Mouse (Mus musculus): ENCODE measurements around the gene Pygo2. TPM values are rescaled to one million over a fixed set of nuclear protein-coding genes. Genes with fewer than 3 reads are reported as not detected.
A peak's percentile ranks its signal among the peaks of the same experiment; 100 is the strongest.

Gene Pygo2
- polyA plus RNA-seq, 1 experiment from 2014 or later = 43.4 TPM

- H3K4me2 ChIP-seq (replicated peaks) = no peak overlapping the region
- H3K9ac ChIP-seq (replicated peaks) = peak overlapping the region; percentile 32; the same call in 1 of the 2 replicates
- no peak overlapping the region; the same call in 1 of the 2 replicates for H3K27ac ChIP-seq
- no peak for ATAC-seq
- 85% methylated on average over 1 of the region's 1 CpGs for WGBS
- H3K36me3 ChIP-seq = no peaks in the 10 kb centered on the region
- no peaks in the 10 kb centered on the region for H3K9me3 ChIP-seq
- H3K4me1 ChIP-seq (replicated peaks) = peaks cover 12% of the 10 kb centered on the region; the same call in 1 of the 2 replicates
- no peak overlapping the region for H3K4me3 ChIP-seq (replicated peaks)
- H3K27me3 ChIP-seq = no peaks in the 10 kb centered on the region
Measured at GRCm38 (mm10) chr3:89451916-89452315, 21.9 kb downstream of the Pygo2 start.

- H3K4me2 ChIP-seq (replicated peaks) = no peak within 1 kb of the TSS
- WGBS = 63% methylated on average over 10 of the region's 10 CpGs
Measured at GRCm38 (mm10) chr3:89454401-89455177, 24.6 kb downstream of the Pygo2 start, which contains the start of gene Pmvk. TSS of gene Pmvk (plus strand) at chr3:89454541.

GRCm38 (mm10) chr3:89455786-89456285 lies 25.8 kb downstream of the Pygo2 start:
- WGBS = 47% methylated on average over 1 of the region's 1 CpGs
- Histone ChIP-seq H3K9ac (replicated peaks) (no peak overlapping the region), H3K9me3 (no peaks in the 10 kb centered on the region), H3K4me1 (replicated peaks) (peaks cover 26% of the 10 kb centered on the region), H3K4me2 (replicated peaks) (no peak overlapping the region), H3K4me3 (replicated peaks) (no peak overlapping the region), H3K27ac (no peak overlapping the region), H3K27me3 (no peaks in the 10 kb centered on the region), H3K36me3 (no peaks in the 10 kb centered on the region)
- no peak for ATAC-seq

More at GRCm38 (mm10) chr3:89454401-89455177, 24.6 kb downstream of the Pygo2 start, which contains the start of gene Pmvk:
- no peak within 1 kb of the TSS for H3K4me3 ChIP-seq (replicated peaks)
- H3K4me1 ChIP-seq (replicated peaks) = peaks cover 16% of the 10 kb centered on the region
- no peaks in the 10 kb centered on the region for H3K27me3 ChIP-seq
- no peak for ATAC-seq
- no peak within 1 kb of the TSS for H3K9ac ChIP-seq (replicated peaks)
- H3K27ac ChIP-seq = no peak within 1 kb of the TSS
- no peaks in the 10 kb centered on the region for H3K36me3 ChIP-seq
- no peaks in the 10 kb centered on the region for H3K9me3 ChIP-seq

GRCm38 (mm10) chr3:89456726-89457665 lies 27.0 kb downstream of the Pygo2 start:
- Histone ChIP-seq H3K27me3 (no peaks in the 10 kb centered on the region), H3K27ac (no peak overlapping the region), H3K9me3 (no peaks in the 10 kb centered on the region), H3K4me1 (replicated peaks) (peaks cover 19% of the 10 kb centered on the region), H3K9ac (replicated peaks) (no peak overlapping the region), H3K4me3 (replicated peaks) (no peak overlapping the region), H3K36me3 (peaks cover 7% of the 10 kb centered on the region), H3K4me2 (replicated peaks) (no peak overlapping the region)
- WGBS = 28% methylated on average over 10 of the region's 10 CpGs
- no peak for ATAC-seq

- ATAC-seq = peak; percentile 43
- Histone ChIP-seq H3K36me3 (peaks cover 11% of the 10 kb centered on the region), H3K4me3 (replicated peaks) (peak overlapping the region; percentile 68), H3K9ac (replicated peaks) (no peak overlapping the region), H3K27ac (peak overlapping the region; percentile 44; the same call in 1 of the 2 replicates), H3K27me3 (no peaks in the 10 kb centered on the region), H3K4me1 (replicated peaks) (peaks cover 16% of the 10 kb centered on the region), H3K9me3 (no peaks in the 10 kb centered on the region), H3K4me2 (replicated peaks) (peak overlapping the region; percentile 72)
- WGBS = 44% methylated on average over 13 of the region's 13 CpGs
Measured at GRCm38 (mm10) chr3:89458372-89458964, 28.5 kb downstream of the Pygo2 start.

GRCm38 (mm10) chr3:89458965-89459807 lies 29.2 kb downstream of the Pygo2 start:
- WGBS = 1% methylated on average over 34 of the region's 36 CpGs
- Histone ChIP-seq H3K4me3 (replicated peaks) (peak overlapping the region; percentile 68), H3K9ac (replicated peaks) (peak overlapping the region; percentile 78), H3K4me2 (replicated peaks) (peak overlapping the region; percentile 72), H3K9me3 (no peaks in the 10 kb centered on the region), H3K27ac (peak overlapping the region; percentile 88), H3K4me1 (replicated peaks) (peaks cover 16% of the 10 kb centered on the region), H3K27me3 (no peaks in the 10 kb centered on the region), H3K36me3 (peaks cover 13% of the 10 kb centered on the region)
- ATAC-seq = peak; percentile 90

GRCm38 (mm10) chr3:89468268-89468667 lies 38.3 kb downstream of the Pygo2 start:
- no peaks in the 10 kb centered on the region for H3K27me3 ChIP-seq
- H3K36me3 ChIP-seq = peaks cover 45% of the 10 kb centered on the region
- no peak overlapping the region for H3K4me2 ChIP-seq (replicated peaks)
- 53% methylated on average over 4 of the region's 4 CpGs for WGBS
- no peaks in the 10 kb centered on the region for H3K9me3 ChIP-seq
- H3K9ac ChIP-seq (replicated peaks) = no peak overlapping the region
- no peak overlapping the region for H3K27ac ChIP-seq
- ATAC-seq = no peak
- no peaks in the 10 kb centered on the region for H3K4me1 ChIP-seq (replicated peaks)
- H3K4me3 ChIP-seq (replicated peaks) = no peak overlapping the region

GRCm38 (mm10) chr3:89472280-89472679 lies 42.3 kb downstream of the Pygo2 start:
- 78% methylated on average over 7 of the region's 7 CpGs for WGBS

GRCm38 (mm10) chr3:89473838-89474237 lies 43.8 kb downstream of the Pygo2 start:
- Histone ChIP-seq H3K4me3 (replicated peaks) (no peak overlapping the region), H3K27ac (no peak overlapping the region), H3K9me3 (no peaks in the 10 kb centered on the region), H3K4me1 (replicated peaks) (no peaks in the 10 kb centered on the region), H3K9ac (replicated peaks) (no peak overlapping the region), H3K36me3 (peaks cover 13% of the 10 kb centered on the region), H3K27me3 (no peaks in the 10 kb centered on the region), H3K4me2 (replicated peaks) (no peak overlapping the region)
- ATAC-seq = no peak
- WGBS = 79% methylated on average over 6 of the region's 6 CpGs

More at GRCm38 (mm10) chr3:89472280-89472679, 42.3 kb downstream of the Pygo2 start:
- Histone ChIP-seq H3K9ac (replicated peaks) (no peak overlapping the region), H3K4me1 (replicated peaks) (no peaks in the 10 kb centered on the region), H3K36me3 (peaks cover 28% of the 10 kb centered on the region), H3K27ac (no peak overlapping the region), H3K27me3 (no peaks in the 10 kb centered on the region), H3K4me3 (replicated peaks) (no peak overlapping the region), H3K9me3 (no peaks in the 10 kb centered on the region), H3K4me2 (replicated peaks) (no peak overlapping the region)
- ATAC-seq = no peak

GRCm38 (mm10) chr3:89479055-89479454 lies 49.0 kb downstream of the Pygo2 start:
- Histone ChIP-seq H3K4me1 (replicated peaks) (no peaks in the 10 kb centered on the region), H3K36me3 (no peaks in the 10 kb centered on the region), H3K9ac (replicated peaks) (no peak overlapping the region), H3K4me3 (replicated peaks) (no peak overlapping the region), H3K27ac (no peak overlapping the region), H3K9me3 (no peaks in the 10 kb centered on the region), H3K4me2 (replicated peaks) (no peak overlapping the region), H3K27me3 (no peaks in the 10 kb centered on the region)
- 82% methylated on average over 6 of the region's 6 CpGs for WGBS
- no peak for ATAC-seq

- no peak overlapping the region for H3K4me2 ChIP-seq (replicated peaks)
- no peaks in the 10 kb centered on the region for H3K36me3 ChIP-seq
- H3K4me1 ChIP-seq (replicated peaks) = no peaks in the 10 kb centered on the region
- no peak overlapping the region for H3K4me3 ChIP-seq (replicated peaks)
- peaks cover 5% of the 10 kb centered on the region; the same call in 1 of the 2 replicates for H3K27me3 ChIP-seq
- no peak for ATAC-seq
- no peak overlapping the region for H3K9ac ChIP-seq (replicated peaks)
- no peak overlapping the region for H3K27ac ChIP-seq
- H3K9me3 ChIP-seq = no peaks in the 10 kb centered on the region
- 43% methylated on average over 2 of the region's 2 CpGs for WGBS
Measured at GRCm38 (mm10) chr3:89481488-89481887, 51.5 kb downstream of the Pygo2 start.

Measured in midbrain, embryonic 13.5 days (tissue).